Mouse (Mus musculus): Measurements from ENCODE around the gene Slc7a15. TPM values are rescaled to one million over a fixed set of nuclear protein-coding genes. Genes with fewer than 3 reads are reported as not detected.

The Slc7a15 gene
- total RNA-seq (2023) = not detected

GRCm38 (mm10) chr12:8598966-8599365 lies at the start of gene Slc7a15:
Slc7a15 (minus strand) TSS chr12:8599066.

GRCm38 (mm10) chr12:8499871-8500596 lies 98.8 kb downstream of the Slc7a15 start, which contains the start of gene Rhob:
Rhob (minus strand) TSS chr12:8500009.

Other genes starting within 250 kb of the Slc7a15 start
- 100 to 1,000 TPM; 321 to 506 TPM for gene Rhob, start 99.1 kb downstream of the Slc7a15 start, total RNA-seq (2023)
- 100 to 1,000 TPM; 269 to 295 TPM for gene Pum2, start 75.1 kb upstream of the Slc7a15 start, total RNA-seq (2023)
- gene Sdc1, start 172.3 kb upstream of the Slc7a15 start, total RNA-seq (2023) = 10 to 100 TPM; 16.0 to 19.5 TPM

Data from B cell, adult 67 days (primary cell).